Mouse (Mus musculus): ENCODE data around the gene Sh3pxd2a.

- peak; percentile 74 for TF ChIP-seq CTCF (conservative IDR thresholded peaks at IDR 0.05; ENCODE audit: insufficient read depth, insufficient read length, low read depth, low read length)
- no peak for TF ChIP-seq POLR2A (IDR thresholded peaks at IDR 0.05; ENCODE audit: low read depth, low read length)
These were observed 43.2 kb upstream of the Sh3pxd2a start for GRCm38 (mm10) chr19:47507128-47508121.
